Mouse (Mus musculus) T-helper 2 cell (primary cell): ENCODE data around the gene Mstn.

Source experiments
- in situ Hi-C: fragments of 300-600 bp; cut with MboI, MseI; formaldehyde crosslinking; loops from one replicate; pipeline ENCODE4 v1.15.1; 2025; ENCODE audit warnings: high pct_unique_total_duplicates

The Mstn gene

GRCm38 (mm10) chr1:53061340-53061739 lies at the start of gene Mstn:
Gene Mstn, plus strand, starts transcription at chr1:53061640.
- in situ Hi-C loops = no loop called here

DNA sequence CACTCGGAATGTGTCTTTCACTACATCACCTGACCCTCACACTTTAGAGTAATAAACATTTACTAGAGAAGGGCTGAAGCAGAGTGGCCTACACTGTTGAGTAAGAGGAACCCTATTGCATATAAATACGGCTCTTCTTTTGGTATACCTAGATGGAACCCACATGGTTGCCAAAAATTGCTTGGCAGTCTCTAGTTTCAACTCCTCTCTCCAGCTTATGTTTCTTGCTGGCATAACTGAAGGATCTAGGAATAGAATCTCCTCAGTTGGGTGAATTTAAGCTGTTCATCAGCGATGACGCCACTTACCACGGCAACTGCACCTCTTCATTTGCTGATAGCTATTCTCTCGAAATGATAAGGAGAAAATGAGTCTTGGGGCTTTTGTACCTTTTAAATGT lies 46.7 kb upstream of the Mstn start:
- in situ Hi-C loops = no loop called here

DNA sequence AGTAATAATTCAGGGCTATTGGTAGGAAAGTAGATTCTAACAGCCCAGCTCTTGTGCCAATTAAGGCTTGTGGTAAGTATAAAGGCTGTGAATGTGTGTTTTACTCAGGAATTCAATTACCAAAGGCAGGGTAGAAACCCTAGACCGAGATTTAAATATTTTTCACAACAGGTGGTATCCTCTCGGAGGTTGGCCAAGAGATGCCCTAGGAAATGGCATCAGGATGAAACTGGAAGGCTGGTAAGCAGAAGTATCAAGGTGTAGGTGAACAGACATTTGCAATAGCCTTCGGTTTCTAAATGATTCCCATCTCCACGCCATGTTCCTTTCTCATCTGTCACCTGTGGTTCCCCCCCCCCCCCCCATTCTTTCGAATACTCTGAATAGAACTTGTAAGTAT lies 45.8 kb upstream of the Mstn start:
- in situ Hi-C loops = no loop called here

- in situ Hi-C loops = no loop called here
These were observed 42.5 kb upstream of the Mstn start for GRCm38 (mm10) chr1:53018746-53019505.

GRCm38 (mm10) chr1:53020079-53020478 lies 41.4 kb upstream of the Mstn start, which contains the start of gene 1700019D03Rik:
Gene 1700019D03Rik, minus strand, starts transcription at chr1:53020179.
- in situ Hi-C loops = no loop called here

- in situ Hi-C loops = loop anchor here (10.0 kb wide), 1 partner anchor 332 kb away; no protein-coding TSS in a partner anchor
These were observed 28.9 kb upstream of the Mstn start for GRCm38 (mm10) chr1:53032550-53032949.

DNA sequence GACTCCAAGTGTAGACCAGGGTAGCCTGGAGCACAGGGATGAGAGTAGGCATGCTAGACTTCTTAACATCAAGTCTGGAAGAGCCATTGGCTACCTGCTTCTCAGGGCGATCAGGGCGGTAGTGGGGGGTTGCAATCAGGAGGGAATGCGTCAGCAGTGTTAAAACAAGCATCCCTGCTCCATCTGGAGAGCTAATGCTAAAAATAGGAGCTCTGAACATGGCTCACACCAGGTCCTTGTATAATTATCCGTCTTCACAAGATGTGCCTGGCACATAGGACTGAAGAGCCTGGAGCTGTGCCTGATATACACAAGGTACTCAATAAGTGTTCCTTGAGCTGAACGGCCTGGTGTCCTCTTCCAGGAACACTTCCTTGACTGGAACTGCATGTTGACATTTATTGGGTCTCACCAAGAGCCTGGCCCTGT lies 24.0 kb upstream of the Mstn start:
- in situ Hi-C loops = loop anchor here (10.0 kb wide), 1 partner anchor 327 kb away; no protein-coding TSS in a partner anchor

- in situ Hi-C loops = loop anchor here (10.0 kb wide), 1 partner anchor 1435 kb away; no protein-coding TSS in a partner anchor
These were observed 11.5 kb upstream of the Mstn start for GRCm38 (mm10) chr1:53049763-53050427.

GRCm38 (mm10) chr1:53053087-53054022 lies 8.1 kb upstream of the Mstn start:
- in situ Hi-C loops = no loop called here

GRCm38 (mm10) chr1:53059106-53059505 lies 2.3 kb upstream of the Mstn start:
- in situ Hi-C loops = no loop called here

DNA sequence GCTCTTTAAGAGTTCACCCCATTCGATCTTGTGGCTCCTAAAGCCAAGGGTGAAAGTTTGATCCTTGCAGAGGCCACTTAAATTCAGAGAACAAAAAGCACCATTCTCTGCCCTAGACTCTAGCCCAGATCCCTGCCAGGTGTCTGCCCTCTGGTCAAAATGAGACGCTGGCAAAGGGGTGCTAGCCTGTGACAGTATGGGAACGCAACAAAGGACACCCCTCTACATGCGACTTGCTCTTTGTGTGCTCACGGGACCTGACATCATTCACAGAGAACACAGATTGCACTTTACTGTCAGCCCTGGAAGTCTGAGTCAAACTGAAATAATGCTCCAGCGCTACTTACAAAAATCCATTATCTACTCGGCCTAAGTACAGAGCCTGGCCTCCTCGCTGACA lies 941 bp upstream of the Mstn start:
- in situ Hi-C loops = no loop called here

DNA sequence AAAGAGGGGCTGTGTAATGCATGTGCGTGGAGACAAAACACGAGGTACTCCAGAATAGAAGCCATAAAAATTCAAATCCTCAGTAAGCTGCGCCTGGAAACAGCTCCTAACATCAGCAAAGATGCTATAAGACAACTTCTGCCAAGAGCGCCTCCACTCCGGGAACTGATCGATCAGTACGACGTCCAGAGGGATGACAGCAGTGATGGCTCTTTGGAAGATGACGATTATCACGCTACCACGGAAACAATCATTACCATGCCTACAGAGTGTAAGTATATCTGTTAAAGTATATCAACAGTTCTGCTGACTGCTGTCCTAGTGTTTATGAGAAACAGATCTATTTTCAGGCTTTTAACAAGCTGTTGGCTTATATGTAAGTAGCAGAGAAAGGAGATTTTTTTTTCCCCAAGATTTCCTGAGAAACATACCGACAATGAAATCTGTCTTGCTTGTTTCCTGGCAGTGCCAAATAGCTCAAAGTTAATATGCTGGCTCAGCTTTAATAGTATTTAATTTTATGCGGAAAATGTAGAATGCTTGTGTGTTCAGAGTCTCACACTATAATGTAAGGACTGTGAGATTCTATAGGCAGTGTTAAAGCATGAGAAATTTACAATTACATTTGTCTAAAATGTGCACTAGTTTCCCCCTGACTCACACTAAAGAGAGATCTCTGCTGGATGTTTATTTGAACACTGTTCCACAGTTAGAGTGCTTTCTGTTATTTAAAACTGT lies 600 bp downstream of the Mstn start:
- in situ Hi-C loops = no loop called here

DNA sequence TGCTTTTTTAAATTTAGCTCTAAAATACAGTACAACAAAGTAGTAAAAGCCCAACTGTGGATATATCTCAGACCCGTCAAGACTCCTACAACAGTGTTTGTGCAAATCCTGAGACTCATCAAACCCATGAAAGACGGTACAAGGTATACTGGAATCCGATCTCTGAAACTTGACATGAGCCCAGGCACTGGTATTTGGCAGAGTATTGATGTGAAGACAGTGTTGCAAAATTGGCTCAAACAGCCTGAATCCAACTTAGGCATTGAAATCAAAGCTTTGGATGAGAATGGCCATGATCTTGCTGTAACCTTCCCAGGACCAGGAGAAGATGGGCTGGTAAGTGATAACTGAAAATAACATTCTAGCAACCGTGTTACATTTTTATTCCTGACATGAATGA lies 2.5 kb downstream of the Mstn start:
- in situ Hi-C loops = no loop called here

DNA sequence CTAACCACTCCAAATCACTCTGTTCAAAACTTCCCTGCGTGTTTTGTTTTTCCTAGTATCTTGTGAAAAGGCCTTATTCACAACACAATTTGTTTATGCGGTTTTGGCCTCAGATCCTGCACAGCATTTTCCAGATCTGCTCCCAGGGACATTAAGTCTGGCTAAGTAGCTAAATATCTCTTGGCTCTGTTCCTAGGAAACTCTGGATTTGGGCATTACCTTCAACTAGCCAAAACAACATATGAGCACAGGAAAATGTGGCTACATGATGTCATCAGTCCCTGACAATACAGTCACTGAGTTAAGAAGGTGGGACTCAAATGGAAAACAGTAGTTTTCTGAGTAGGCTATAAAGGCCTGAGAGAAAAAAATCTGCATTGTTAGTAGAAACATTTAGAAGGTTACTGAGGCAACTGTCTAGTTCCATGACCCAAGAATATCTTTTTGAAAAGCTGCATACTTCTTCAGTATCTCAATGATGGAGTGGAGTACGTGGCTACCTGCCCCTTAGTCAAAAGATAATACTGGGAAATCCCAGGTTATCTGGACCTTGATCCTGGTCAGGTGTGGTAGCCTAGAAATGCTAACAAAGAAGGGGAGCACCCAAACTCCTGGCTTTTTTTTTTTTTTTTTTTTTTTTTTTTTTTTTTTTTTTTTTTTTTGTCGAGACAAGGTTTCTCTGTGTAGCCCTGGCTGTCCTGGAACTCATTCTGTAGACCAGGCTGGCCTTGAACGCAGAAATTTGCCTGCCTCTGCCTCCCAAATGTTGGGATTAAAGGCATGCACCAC lies 8.5 kb downstream of the Mstn start:
- in situ Hi-C loops = no loop called here

GRCm38 (mm10) chr1:53070664-53071175 lies 9.3 kb downstream of the Mstn start:
- in situ Hi-C loops = no loop called here

GRCm38 (mm10) chr1:53076656-53077055 lies 15.2 kb downstream of the Mstn start:
- in situ Hi-C loops = no loop called here

- in situ Hi-C loops = no loop called here
These were observed 18.4 kb downstream of the Mstn start for GRCm38 (mm10) chr1:53079876-53080275.

DNA sequence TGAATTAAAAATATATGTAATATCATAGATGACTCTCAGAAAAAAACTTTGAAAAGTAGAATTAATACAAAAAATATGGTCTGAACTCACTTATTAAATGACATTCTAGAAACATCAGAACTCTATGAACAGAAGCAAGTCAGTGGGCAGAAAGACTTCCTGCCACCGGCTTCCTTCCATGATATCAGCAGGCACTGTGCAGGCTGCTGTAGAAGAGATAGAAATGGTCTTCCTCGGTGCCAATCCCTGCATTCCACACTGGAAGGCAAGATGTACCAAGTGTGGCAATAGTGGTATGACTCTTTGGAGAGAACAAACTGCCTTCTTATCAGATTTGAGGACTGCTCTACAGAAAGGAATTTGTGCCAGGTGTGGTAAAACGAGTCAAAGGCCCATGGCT lies 19.2 kb downstream of the Mstn start:
- in situ Hi-C loops = no loop called here

DNA sequence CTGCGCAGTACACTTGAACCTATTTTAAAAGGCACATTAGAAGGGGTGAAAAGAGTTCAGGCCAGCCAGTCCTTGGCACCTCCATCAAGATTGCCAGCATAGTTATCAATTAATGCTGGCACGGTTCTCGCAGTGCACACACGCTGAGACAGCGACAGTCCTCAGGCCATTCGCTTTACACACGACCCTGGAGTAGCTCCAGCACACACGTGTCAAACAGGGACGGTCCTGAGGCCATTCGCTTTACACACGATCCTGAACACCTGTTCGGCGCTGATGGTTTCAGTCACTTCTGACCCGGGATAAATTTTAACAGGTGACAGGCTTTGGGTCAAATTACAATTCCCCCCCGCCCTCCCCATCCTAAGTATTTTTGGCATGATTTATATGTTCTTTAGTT lies 23.8 kb downstream of the Mstn start:
- in situ Hi-C loops = no loop called here

- in situ Hi-C loops = no loop called here
These were observed 24.6 kb downstream of the Mstn start for GRCm38 (mm10) chr1:53085991-53086390.
